Mouse (Mus musculus): Measurements from ENCODE around the gene Mterf1a. TPM values are rescaled to one million over a fixed set of nuclear protein-coding genes. Genes with fewer than 3 reads are reported as not detected.

Mterf1a gene
- total RNA-seq, 1 experiment: 8.4 TPM

- Histone ChIP-seq H3K4me1 (ENCODE audit: control insufficient read depth in 2 of 2, insufficient read depth in 2 of 2, low read length in 2 of 2, poor library complexity in 1 of 2) (peaks cover 4 to 6% of the 10 kb centered on the region in 2 experiments; a peak in 3 of 4 replicates), H3K9me3 (ENCODE audit: control insufficient read depth, insufficient read depth, low read depth, low read length) (no peaks in the 10 kb centered on the region), H3K27ac (ENCODE audit: insufficient read depth, low read depth, low read length, poor library complexity, severe bottlenecking) (no peak overlapping the region), H3K4me3 (ENCODE audit: insufficient read depth in 1 of 2, low read depth in 1 of 2, low read length in 2 of 2, poor library complexity in 1 of 2, severe bottlenecking in 1 of 2) (no peak overlapping the region), H3K36me3 (ENCODE audit: control insufficient read depth, insufficient read depth, low read length, poor library complexity, severe bottlenecking) (no peaks in the 10 kb centered on the region), H3K9ac (ENCODE audit: insufficient read depth, low read depth, low read length, poor library complexity, severe bottlenecking) (no peak overlapping the region)
- in situ Hi-C loops (cut with MboI; ENCODE audit: low sequenced_read_pairs in 2 of 2, unreplicated experiment in 2 of 2): no loop called here
- no peak for DNase-seq (ENCODE audit: low read depth, low spot score)
- TF ChIP-seq ZNF384 (IDR thresholded peaks at IDR 0.05; ENCODE audit: low read depth, low read length) (no peak), HCFC1 (IDR thresholded peaks at IDR 0.05; ENCODE audit: borderline replicate concordance, insufficient read depth, low read length) (no peak), CHD2 (IDR thresholded peaks at IDR 0.05; ENCODE audit: low read depth, low read length) (no peak), ZC3H11A (IDR thresholded peaks at IDR 0.05; ENCODE audit: borderline replicate concordance, low read depth, low read length) (no peak), MAFK (IDR thresholded peaks at IDR 0.05; ENCODE audit: insufficient read depth, low read depth, low read length) (0 out of 2 replicates have a peak, but pooled peaks have one; percentile 42)
These were observed 20.2 kb downstream of the Mterf1a start for GRCm38 (mm10) chr5:3873485-3873884.

- Histone ChIP-seq H3K27ac (ENCODE audit: insufficient read depth, low read depth, low read length, poor library complexity, severe bottlenecking) (peak overlapping the region; percentile 62; the same call in 1 of the 2 replicates), H3K4me3 (ENCODE audit: insufficient read depth in 1 of 2, low read depth in 1 of 2, low read length in 2 of 2, poor library complexity in 1 of 2, severe bottlenecking in 1 of 2) (no peak overlapping the region), H3K9me3 (ENCODE audit: control insufficient read depth, insufficient read depth, low read depth, low read length) (no peaks in the 10 kb centered on the region), H3K4me1 (ENCODE audit: control insufficient read depth in 2 of 2, insufficient read depth in 2 of 2, low read length in 2 of 2, poor library complexity in 1 of 2) (peaks cover 4 to 6% of the 10 kb centered on the region in 2 experiments; a peak in 3 of 4 replicates), H3K36me3 (ENCODE audit: control insufficient read depth, insufficient read depth, low read length, poor library complexity, severe bottlenecking) (no peaks in the 10 kb centered on the region), H3K9ac (ENCODE audit: insufficient read depth, low read depth, low read length, poor library complexity, severe bottlenecking) (no peak overlapping the region)
- in situ Hi-C loops (cut with MboI; ENCODE audit: low sequenced_read_pairs in 2 of 2, unreplicated experiment in 2 of 2): no loop called here
- peak; percentile 83 for DNase-seq (ENCODE audit: low read depth, low spot score)
- no peak for TF ChIP-seq HCFC1 (IDR thresholded peaks at IDR 0.05; ENCODE audit: borderline replicate concordance, insufficient read depth, low read length)
- no peak for TF ChIP-seq MAFK (IDR thresholded peaks at IDR 0.05; ENCODE audit: insufficient read depth, low read depth, low read length)
- peak; percentile 60; the same call in 1 of the 2 replicates for TF ChIP-seq CHD2 (IDR thresholded peaks at IDR 0.05; ENCODE audit: low read depth, low read length)
- TF ChIP-seq ZC3H11A (IDR thresholded peaks at IDR 0.05; ENCODE audit: borderline replicate concordance, low read depth, low read length): no peak
- no peak for TF ChIP-seq ZNF384 (IDR thresholded peaks at IDR 0.05; ENCODE audit: low read depth, low read length)
These were observed 21.4 kb downstream of the Mterf1a start for GRCm38 (mm10) chr5:3872348-3872747.

- H3K9ac ChIP-seq (ENCODE audit: insufficient read depth, low read depth, low read length, poor library complexity, severe bottlenecking): no peak overlapping the region
- in situ Hi-C loops (cut with MboI; ENCODE audit: low sequenced_read_pairs in 2 of 2, unreplicated experiment in 2 of 2): no loop called here
- no peaks in the 10 kb centered on the region for H3K9me3 ChIP-seq (ENCODE audit: control insufficient read depth, insufficient read depth, low read depth, low read length)
- no peaks in the 10 kb centered on the region for H3K36me3 ChIP-seq (ENCODE audit: control insufficient read depth, insufficient read depth, low read length, poor library complexity, severe bottlenecking)
- TF ChIP-seq HCFC1 (IDR thresholded peaks at IDR 0.05; ENCODE audit: borderline replicate concordance, insufficient read depth, low read length): no peak
- no peak for TF ChIP-seq MAFK (IDR thresholded peaks at IDR 0.05; ENCODE audit: insufficient read depth, low read depth, low read length)
- H3K27ac ChIP-seq (ENCODE audit: insufficient read depth, low read depth, low read length, poor library complexity, severe bottlenecking): no peak overlapping the region
- H3K4me1 ChIP-seq (ENCODE audit: control insufficient read depth in 2 of 2, insufficient read depth in 2 of 2, low read length in 2 of 2, poor library complexity in 1 of 2): peaks cover 4 to 6% of the 10 kb centered on the region in 2 experiments; a peak in 3 of 4 replicates
- H3K4me3 ChIP-seq (ENCODE audit: insufficient read depth in 1 of 2, low read depth in 1 of 2, low read length in 2 of 2, poor library complexity in 1 of 2, severe bottlenecking in 1 of 2): no peak overlapping the region
- no peak for DNase-seq (ENCODE audit: low read depth, low spot score)
These were observed 23.6 kb downstream of the Mterf1a start for GRCm38 (mm10) chr5:3870161-3870560.

- no peak for TF ChIP-seq HCFC1 (IDR thresholded peaks at IDR 0.05; ENCODE audit: borderline replicate concordance, insufficient read depth, low read length)
- TF ChIP-seq ZNF384 (IDR thresholded peaks at IDR 0.05; ENCODE audit: low read depth, low read length): no peak
- TF ChIP-seq ZC3H11A (IDR thresholded peaks at IDR 0.05; ENCODE audit: borderline replicate concordance, low read depth, low read length): no peak
- no peak for TF ChIP-seq CHD2 (IDR thresholded peaks at IDR 0.05; ENCODE audit: low read depth, low read length)
- H3K27ac ChIP-seq (ENCODE audit: insufficient read depth, low read depth, low read length, poor library complexity, severe bottlenecking): no peak within 1 kb of the TSS
These were observed 48.7 kb downstream of the Mterf1a start, which contains the start of gene Lrrd1 for GRCm38 (mm10) chr5:3845026-3845425. TSS of gene Lrrd1 (plus strand) at chr5:3845173.

More at GRCm38 (mm10) chr5:3845026-3845425, 48.7 kb downstream of the Mterf1a start, which contains the start of gene Lrrd1:
- Histone ChIP-seq H3K36me3 (ENCODE audit: control insufficient read depth, insufficient read depth, low read length, poor library complexity, severe bottlenecking) (peaks cover 2% of the 10 kb centered on the region; the same call in 1 of the 2 replicates), H3K4me1 (ENCODE audit: control insufficient read depth in 2 of 2, insufficient read depth in 2 of 2, low read length in 2 of 2, poor library complexity in 1 of 2) (no peaks in the 10 kb centered on the region), H3K9me3 (ENCODE audit: control insufficient read depth, insufficient read depth, low read depth, low read length) (no peaks in the 10 kb centered on the region), H3K4me3 (ENCODE audit: insufficient read depth in 1 of 2, low read depth in 1 of 2, low read length in 2 of 2, poor library complexity in 1 of 2, severe bottlenecking in 1 of 2) (peak within 1 kb of the TSS; percentile 67 to 75), H3K9ac (ENCODE audit: insufficient read depth, low read depth, low read length, poor library complexity, severe bottlenecking) (peak within 1 kb of the TSS; percentile 67)
- in situ Hi-C loops (cut with MboI; ENCODE audit: low sequenced_read_pairs in 2 of 2, unreplicated experiment in 2 of 2): no loop called here
- DNase-seq (ENCODE audit: low read depth, low spot score): peak; percentile 11

Other genes with a start within 250 kb of the Mterf1a start
- gene Tmbim7, start 242.8 kb downstream of the Mterf1a start, total RNA-seq (2012; rRNA removed): not detected in 2 replicates
- 67.4 and 90.0 TPM in 2 replicates for gene Gatad1, start 236.7 kb downstream of the Mterf1a start, total RNA-seq (2012; rRNA removed)
- gene Ankib1, start 91.0 kb downstream of the Mterf1a start, total RNA-seq (2012; rRNA removed): 15.1 and 17.6 TPM in 2 replicates
- 25.0 and 30.8 TPM in 2 replicates for gene Krit1, start 90.7 kb downstream of the Mterf1a start, total RNA-seq (2012; rRNA removed)
- 0.05 and 0.09 TPM in 2 replicates for gene Lrrd1, start 48.8 kb downstream of the Mterf1a start, total RNA-seq (2012; rRNA removed)
- gene Akap9, start 34.1 kb upstream of the Mterf1a start, total RNA-seq (2012; rRNA removed): 33.3 and 60.4 TPM in 2 replicates
- gene Cyp51, start 210.8 kb upstream of the Mterf1a start, total RNA-seq (2012; rRNA removed): 70.0 and 97.2 TPM in 2 replicates